Mouse (Mus musculus) urinary bladder, postnatal 25 days (tissue): ENCODE measurements around the gene Psrc1.

Experiments used
- DNase-seq: peaks from one replicate; pipeline ENCODE4 v3.0.0; 2022; ENCODE audit warnings: low spot score

The Psrc1 gene

DNA sequence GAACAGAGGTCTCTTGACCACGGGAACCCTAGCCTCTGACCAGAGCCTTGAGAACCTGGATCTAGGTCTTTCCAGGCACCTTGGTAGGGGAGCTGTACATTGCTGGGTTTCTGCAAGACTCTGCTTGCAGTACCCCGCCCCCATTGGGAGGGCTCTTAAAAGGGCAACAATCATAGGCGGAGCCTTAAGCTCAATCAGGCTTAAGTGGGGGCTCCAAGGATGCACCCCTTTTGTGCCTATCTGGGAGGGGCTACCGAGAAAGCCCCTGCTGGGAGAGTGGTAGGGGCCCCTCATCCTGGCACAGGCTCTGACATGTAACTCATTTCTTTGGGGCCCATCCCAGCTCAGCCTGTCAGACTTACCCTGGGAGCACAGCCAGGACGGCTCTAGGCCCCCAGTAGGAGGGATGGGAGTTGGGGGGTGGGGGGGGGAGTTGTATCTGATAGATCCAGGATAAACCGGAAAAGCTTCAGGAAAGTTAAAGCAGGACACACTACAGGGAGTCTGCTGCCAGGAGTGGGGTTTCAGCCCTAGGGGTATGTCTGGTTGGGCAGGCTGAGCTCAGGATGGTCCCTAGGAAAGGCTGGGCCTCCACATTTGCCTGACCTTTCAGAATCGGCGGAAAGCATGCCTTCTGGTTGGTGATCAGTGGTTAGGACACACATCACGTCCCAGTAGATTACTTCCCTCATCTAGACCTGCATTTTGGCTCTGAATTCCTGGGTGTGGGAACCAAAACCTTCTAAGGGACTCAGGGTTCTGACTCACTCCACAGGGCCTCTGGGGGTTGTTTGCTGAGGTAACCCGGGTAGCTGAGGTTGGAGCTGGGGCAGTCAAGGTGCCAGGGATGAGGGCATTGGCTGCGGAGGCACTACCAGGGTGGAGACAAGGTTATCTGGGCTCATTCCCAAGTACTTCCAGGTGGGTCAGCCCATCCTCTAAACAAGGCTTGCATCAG is 40.5 kb downstream of the Psrc1 start:
- DNase-seq, result peak; percentile 53

- no peak for DNase-seq
Observed at GRCm38 (mm10) chr3:108424944-108425623, 41.4 kb downstream of the Psrc1 start.

GRCm38 (mm10) chr3:108425624-108426018 is 42.0 kb downstream of the Psrc1 start:
- no peak for DNase-seq

GRCm38 (mm10) chr3:108432542-108433187 is 49.0 kb downstream of the Psrc1 start:
- DNase-seq, result no peak

DNA sequence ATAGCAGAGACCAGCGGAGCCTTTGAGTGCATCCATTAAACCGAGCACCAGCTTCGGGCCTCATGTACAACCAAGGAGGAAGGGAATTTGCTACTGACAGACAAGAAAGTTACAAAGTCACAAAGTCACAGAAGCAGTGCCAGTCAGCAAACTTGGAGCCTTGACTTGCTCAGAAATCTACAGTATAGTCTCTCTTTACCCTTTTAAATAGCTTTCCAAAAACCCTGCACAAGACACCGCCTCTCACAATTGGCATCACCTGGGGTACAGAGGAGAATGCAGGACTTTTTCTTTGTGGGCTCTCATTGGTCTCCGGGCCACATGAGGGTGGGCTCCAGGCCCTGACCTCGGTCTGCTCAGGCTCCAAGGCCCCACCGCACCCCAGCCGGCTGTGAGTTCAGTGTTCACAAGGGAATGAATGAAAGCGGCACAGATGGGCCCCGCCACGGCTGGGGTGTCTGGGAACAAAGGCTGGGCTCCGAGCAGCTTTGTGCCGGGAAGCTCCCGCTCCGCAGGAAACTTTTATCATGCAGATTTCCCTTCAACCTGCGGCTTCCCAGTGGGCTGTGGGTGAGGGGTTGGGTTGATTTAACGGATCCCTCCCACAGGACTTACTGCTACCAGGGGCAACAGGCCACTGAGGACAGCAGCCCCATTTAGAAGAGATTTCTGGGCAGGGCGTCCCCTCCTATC is 49.7 kb downstream of the Psrc1 start:
- no peak for DNase-seq

DNA sequence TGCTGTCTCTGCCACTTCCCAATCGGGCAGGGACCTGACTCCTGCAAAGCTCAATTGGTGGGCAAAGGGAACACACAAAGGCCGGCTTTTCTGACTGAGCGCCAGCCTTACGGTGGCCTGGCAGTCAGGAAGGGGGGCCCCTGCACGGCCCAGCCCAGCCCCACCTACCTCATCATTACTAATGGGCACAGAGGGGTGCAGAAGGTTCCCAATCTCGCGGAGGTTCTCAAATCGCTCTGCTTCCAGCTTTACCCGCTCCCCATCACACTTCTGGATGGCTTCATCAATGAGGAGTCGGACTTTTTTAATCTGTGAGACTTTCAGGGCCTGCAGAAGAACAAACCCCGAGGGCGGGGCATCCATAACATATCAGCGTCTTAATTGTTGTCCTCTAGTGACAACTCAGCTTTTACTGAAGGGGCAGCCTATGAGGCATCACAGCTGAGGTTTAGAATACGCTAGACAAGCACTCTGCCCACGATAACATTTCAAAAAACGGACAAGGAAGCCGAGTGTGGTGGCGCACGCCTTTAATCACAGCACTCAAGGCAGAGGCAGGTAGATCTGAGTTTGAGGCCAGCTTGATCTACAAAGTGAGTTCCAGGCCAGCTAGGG is 50.3 kb downstream of the Psrc1 start:
- DNase-seq, result no peak

DNA sequence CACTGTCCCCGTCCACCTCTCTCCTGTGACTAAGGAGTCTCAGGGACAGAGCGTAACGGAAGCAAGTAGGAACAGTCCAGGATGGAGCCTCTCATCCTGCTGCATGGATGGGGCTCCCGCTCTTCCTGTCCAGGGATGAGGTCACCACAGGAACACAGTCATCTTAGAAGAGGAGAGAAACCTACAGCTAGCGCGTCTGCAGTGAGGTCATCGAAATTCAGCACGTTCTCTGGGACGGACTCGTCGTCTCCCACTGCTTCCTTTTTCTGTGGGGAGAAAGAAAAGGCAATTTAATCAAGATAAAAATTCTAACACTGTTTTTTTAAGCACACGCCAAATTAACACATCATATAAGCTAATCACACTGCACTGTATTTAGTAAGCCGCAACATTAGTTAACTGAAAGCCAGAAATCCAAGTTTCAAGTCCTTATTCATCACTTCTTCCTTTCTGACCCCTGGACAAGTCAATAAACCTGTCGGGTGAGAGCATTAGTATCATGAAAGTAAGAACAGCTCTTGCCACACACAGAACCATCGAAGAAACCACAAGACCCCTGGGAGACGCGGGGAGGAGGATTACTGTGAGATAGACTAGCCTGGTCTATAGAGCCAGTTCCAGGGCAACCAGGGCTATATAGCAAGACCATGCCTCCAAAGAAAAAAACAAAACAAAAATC is 52.2 kb downstream of the Psrc1 start:
- DNase-seq, result no peak

- DNase-seq, result no peak
Observed at GRCm38 (mm10) chr3:108436380-108436714, 52.7 kb downstream of the Psrc1 start.
